Mouse (Mus musculus): ENCODE data around the gene Zfp217. TPM values are rescaled to one million over a fixed set of nuclear protein-coding genes. Genes with fewer than 3 reads are reported as not detected.

Zfp217 gene
- polyA plus RNA-seq, 1 experiment from 2014 or later: 5.4 TPM

DNA sequence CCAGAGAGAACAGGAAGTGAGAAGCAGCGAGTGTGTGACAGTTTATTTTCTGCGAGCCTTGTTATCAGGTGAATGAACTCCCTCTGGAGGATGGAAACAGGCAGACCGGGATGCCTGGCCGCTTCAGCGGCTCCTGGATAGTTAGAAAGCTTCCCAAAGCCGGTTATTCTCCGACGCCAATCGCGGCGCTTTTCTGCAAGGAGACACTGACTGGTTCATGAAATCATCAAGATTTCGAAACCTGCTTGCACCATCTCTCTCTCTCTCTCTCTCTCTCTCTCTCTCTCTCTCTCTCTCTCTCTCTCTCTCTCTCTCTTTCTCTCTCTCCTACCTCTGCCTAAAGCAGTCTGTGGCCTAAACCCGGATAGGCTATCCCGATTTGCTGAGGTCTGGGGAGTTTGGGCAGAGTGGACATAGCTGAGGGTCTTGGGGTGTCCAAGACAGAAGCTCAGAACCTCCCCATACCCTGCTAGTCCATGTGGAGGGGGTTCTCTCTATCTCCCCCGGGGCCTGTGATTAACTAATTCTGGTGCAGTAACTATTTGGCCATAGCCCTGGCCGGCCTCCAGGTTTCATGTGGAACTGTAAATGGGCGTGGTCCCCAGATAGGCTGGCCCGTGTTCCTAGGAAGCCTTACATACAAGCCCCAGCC lies 7.3 kb upstream of the Zfp217 start:
- 2% methylated on average over 18 of the region's 18 CpGs for WGBS
- Histone ChIP-seq H3K9ac (ENCODE audit: low read depth, low read length) (peak overlapping the region; percentile 61), H3K36me3 (ENCODE audit: control insufficient read depth, insufficient read depth, low read length) (no peaks in the 10 kb centered on the region), H3K27ac (ENCODE audit: low read depth, low read length) (peak overlapping the region; percentile 90), H3K4me1 (replicated peaks; ENCODE audit: control insufficient read depth, insufficient read depth, low read length) (peaks cover 41% of the 10 kb centered on the region), H3K4me2 (peak overlapping the region; percentile 85), H3K27me3 (replicated peaks; ENCODE audit: control insufficient read depth, insufficient read depth, low read length) (no peaks in the 10 kb centered on the region), H3K4me3 (ENCODE audit: low read depth, low read length) (peak overlapping the region; percentile 63), H3K9me3 (ENCODE audit: control insufficient read depth, low read length) (no peaks in the 10 kb centered on the region)
- ATAC-seq (replicated peaks; ENCODE audit: low FRiP score) (peak; percentile 23), DNase-seq (ENCODE audit: low spot score) (peak; percentile 68)

DNA sequence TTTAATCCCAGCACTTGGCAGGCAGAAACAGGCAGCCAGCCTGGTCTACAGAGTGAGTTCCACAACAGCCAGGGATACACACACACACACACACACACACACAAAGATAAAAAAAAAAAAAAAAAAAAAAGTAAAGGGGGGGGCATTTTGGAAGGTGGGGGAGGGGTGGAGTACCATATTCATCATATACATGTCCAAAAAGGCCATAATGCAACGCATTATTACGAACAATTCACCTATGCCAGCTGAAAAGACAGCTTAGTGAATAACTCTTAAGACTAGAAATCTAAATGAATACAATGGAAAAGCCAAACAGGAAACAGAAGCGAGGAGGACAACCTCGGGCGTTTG lies 6.8 kb upstream of the Zfp217 start:
- Histone ChIP-seq H3K27me3 (replicated peaks; ENCODE audit: control insufficient read depth, insufficient read depth, low read length) (no peaks in the 10 kb centered on the region), H3K4me2 (peak overlapping the region; percentile 85), H3K4me1 (replicated peaks; ENCODE audit: control insufficient read depth, insufficient read depth, low read length) (peaks cover 39% of the 10 kb centered on the region), H3K4me3 (ENCODE audit: low read depth, low read length) (peak overlapping the region; percentile 63), H3K27ac (ENCODE audit: low read depth, low read length) (peak overlapping the region; percentile 90), H3K36me3 (ENCODE audit: control insufficient read depth, insufficient read depth, low read length) (no peaks in the 10 kb centered on the region), H3K9me3 (ENCODE audit: control insufficient read depth, low read length) (no peaks in the 10 kb centered on the region), H3K9ac (ENCODE audit: low read depth, low read length) (peak overlapping the region; percentile 61)
- ATAC-seq (replicated peaks; ENCODE audit: low FRiP score): no peak
- 6% methylated on average over 5 of the region's 5 CpGs for WGBS
- no peak for DNase-seq (ENCODE audit: low spot score)

DNA sequence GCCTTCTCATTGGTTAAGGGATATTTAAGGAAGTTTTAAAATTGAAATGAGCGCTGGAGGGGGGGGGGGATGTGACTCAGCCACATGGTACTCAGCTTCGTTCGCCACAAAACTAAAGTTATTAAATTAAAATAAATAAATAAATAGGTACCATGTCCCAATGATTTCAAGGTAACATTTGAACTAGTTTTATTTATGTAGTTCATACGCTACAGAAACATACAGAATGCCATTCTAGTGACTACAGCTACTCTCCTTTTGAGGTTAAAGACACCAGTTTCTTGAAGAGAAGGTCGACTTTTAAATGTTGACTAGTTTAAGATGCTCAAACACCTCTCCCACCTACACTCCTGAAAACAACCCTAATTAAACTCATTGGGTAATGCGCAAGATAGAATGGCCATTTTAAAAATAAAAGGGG lies 6.4 kb upstream of the Zfp217 start:
- ATAC-seq (replicated peaks; ENCODE audit: low FRiP score) (no peak), DNase-seq (ENCODE audit: low spot score) (peak; percentile 28)
- peak overlapping the region; percentile 85 for H3K4me2 ChIP-seq
- 16% methylated on average over 6 of the region's 6 CpGs for WGBS
- H3K9ac ChIP-seq (ENCODE audit: low read depth, low read length): peak overlapping the region; percentile 61
- peaks cover 39% of the 10 kb centered on the region for H3K4me1 ChIP-seq (replicated peaks; ENCODE audit: control insufficient read depth, insufficient read depth, low read length)
- H3K27me3 ChIP-seq (replicated peaks; ENCODE audit: control insufficient read depth, insufficient read depth, low read length): no peaks in the 10 kb centered on the region
- H3K36me3 ChIP-seq (ENCODE audit: control insufficient read depth, insufficient read depth, low read length): no peaks in the 10 kb centered on the region
- no peaks in the 10 kb centered on the region for H3K9me3 ChIP-seq (ENCODE audit: control insufficient read depth, low read length)
- H3K4me3 ChIP-seq (ENCODE audit: low read depth, low read length): peak overlapping the region; percentile 63
- peak overlapping the region; percentile 90 for H3K27ac ChIP-seq (ENCODE audit: low read depth, low read length)

DNA sequence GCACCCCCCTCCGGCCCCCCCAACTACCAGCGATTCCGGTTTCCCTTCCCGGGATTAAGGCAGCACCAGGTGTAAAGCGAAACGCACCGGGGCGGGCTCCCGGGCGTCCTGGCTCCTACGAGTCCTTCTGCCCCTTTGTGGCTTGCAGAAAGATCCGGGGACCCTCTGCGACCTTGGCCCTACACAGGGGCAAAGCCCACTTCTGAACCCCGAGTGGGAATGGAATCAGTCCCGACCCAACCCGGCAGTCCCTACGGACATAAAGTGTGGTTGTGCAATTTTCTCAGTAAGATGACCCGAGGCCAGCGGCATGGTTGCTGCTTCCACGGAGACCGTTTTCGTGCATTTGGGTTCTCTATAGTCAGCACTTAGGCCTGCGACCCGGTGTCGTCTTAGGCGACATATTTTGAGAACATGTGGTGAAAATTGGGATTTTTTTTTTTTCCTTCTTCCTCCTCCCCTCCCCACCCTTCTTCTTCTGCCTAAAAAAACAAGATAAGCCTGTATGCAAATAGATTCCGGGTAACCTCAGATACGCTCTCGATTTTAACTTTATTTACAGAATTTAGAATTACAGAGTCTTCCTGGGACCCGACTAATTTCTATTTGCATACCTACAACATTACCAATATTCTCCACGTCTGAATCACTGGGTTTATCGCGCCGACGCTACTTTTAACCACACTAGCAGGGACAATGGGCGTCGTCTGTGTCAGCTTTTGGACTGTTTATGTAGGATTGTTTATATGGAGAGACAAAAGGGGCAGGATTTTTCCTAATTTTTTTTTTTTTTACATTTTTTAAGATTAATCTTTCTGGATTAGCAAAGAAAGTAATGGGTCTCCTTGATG lies 5.7 kb upstream of the Zfp217 start:
- Histone ChIP-seq H3K9me3 (ENCODE audit: control insufficient read depth, low read length) (no peaks in the 10 kb centered on the region), H3K4me1 (replicated peaks; ENCODE audit: control insufficient read depth, insufficient read depth, low read length) (peaks cover 42% of the 10 kb centered on the region), H3K4me3 (ENCODE audit: low read depth, low read length) (peak overlapping the region; percentile 63), H3K27me3 (replicated peaks; ENCODE audit: control insufficient read depth, insufficient read depth, low read length) (no peaks in the 10 kb centered on the region), H3K4me2 (peak overlapping the region; percentile 85), H3K36me3 (ENCODE audit: control insufficient read depth, insufficient read depth, low read length) (no peaks in the 10 kb centered on the region), H3K9ac (ENCODE audit: low read depth, low read length) (peak overlapping the region; percentile 86), H3K27ac (ENCODE audit: low read depth, low read length) (peak overlapping the region; percentile 90)
- WGBS: under 1% methylated on average over 37 of the region's 37 CpGs
- peak; percentile 15; the same call in 1 of the 2 replicates for ATAC-seq (replicated peaks; ENCODE audit: low FRiP score)
- peak; percentile 66 for DNase-seq (ENCODE audit: low spot score)

DNA sequence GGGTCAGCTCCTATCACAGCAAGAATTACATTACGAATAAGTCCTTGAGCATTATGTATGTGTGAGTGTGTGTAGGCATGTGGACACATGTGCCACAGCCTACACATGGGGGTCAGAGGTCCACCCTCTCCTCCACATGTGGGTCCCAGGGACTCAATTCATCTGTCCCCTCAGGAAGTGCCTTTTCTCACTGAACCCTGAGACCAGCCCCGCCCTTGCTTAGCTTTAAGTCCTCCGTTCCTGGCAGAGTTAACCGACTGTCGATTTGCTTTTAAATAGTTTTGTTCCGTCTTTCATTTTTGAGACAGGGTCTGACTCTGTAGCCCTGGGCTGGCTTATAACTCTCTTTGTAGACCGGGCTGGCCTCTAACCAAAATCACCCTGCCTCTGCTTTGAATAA lies 5.0 kb upstream of the Zfp217 start:
- WGBS: 21% methylated on average over 7 of the region's 7 CpGs
- Histone ChIP-seq H3K36me3 (ENCODE audit: control insufficient read depth, insufficient read depth, low read length) (no peaks in the 10 kb centered on the region), H3K27me3 (replicated peaks; ENCODE audit: control insufficient read depth, insufficient read depth, low read length) (no peaks in the 10 kb centered on the region), H3K9me3 (ENCODE audit: control insufficient read depth, low read length) (no peaks in the 10 kb centered on the region), H3K9ac (ENCODE audit: low read depth, low read length) (peak overlapping the region; percentile 86), H3K27ac (ENCODE audit: low read depth, low read length) (peak overlapping the region; percentile 90), H3K4me3 (ENCODE audit: low read depth, low read length) (peak overlapping the region; percentile 63), H3K4me2 (peak overlapping the region; percentile 85), H3K4me1 (replicated peaks; ENCODE audit: control insufficient read depth, insufficient read depth, low read length) (peaks cover 42% of the 10 kb centered on the region)
- DNase-seq (ENCODE audit: low spot score) (peak; percentile 34), ATAC-seq (replicated peaks; ENCODE audit: low FRiP score) (0 out of 2 replicates have a peak, but pooled peaks have one; percentile 8)

DNA sequence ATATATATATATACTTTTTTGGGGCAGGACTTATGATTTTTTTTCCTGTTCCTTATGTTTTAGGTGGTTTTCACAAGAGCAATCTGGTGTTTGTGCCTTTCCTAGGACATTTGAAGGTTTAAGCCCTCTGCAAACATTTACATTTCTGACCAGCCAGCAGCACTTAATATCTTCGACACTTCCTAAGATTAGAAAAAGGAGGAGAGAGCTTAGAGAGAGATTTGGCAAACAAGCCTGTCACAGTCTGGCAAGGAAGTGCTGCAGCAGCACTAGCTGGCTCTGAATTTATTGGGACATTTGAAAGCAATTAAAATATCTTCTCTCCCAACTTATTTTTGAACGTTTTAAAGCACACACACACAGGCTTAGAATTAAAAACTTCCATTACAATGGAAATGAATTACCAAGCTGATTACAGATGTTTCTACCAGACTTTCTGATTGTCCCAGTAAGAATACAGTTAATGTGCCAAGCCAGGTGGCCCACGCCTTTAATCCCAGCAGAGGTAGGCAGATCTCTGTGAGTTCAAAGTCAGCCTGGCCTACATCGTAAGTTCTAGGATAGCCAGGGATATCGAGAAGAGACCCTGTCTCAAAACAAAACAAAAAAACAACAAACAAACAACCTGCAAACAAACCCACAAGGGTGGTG lies 4.3 kb upstream of the Zfp217 start:
- no peak overlapping the region for H3K4me3 ChIP-seq (ENCODE audit: low read depth, low read length)
- H3K4me1 ChIP-seq (replicated peaks; ENCODE audit: control insufficient read depth, insufficient read depth, low read length): peaks cover 41% of the 10 kb centered on the region
- WGBS: 47% methylated on average over 5 of the region's 5 CpGs
- H3K9ac ChIP-seq (ENCODE audit: low read depth, low read length): peak overlapping the region; percentile 86
- H3K36me3 ChIP-seq (ENCODE audit: control insufficient read depth, insufficient read depth, low read length): no peaks in the 10 kb centered on the region
- DNase-seq (ENCODE audit: low spot score): peak; percentile 27
- no peaks in the 10 kb centered on the region for H3K9me3 ChIP-seq (ENCODE audit: control insufficient read depth, low read length)
- H3K4me2 ChIP-seq: peak overlapping the region; percentile 85
- peak overlapping the region; percentile 90 for H3K27ac ChIP-seq (ENCODE audit: low read depth, low read length)
- no peaks in the 10 kb centered on the region for H3K27me3 ChIP-seq (replicated peaks; ENCODE audit: control insufficient read depth, insufficient read depth, low read length)
- ATAC-seq (replicated peaks; ENCODE audit: low FRiP score): no peak

DNA sequence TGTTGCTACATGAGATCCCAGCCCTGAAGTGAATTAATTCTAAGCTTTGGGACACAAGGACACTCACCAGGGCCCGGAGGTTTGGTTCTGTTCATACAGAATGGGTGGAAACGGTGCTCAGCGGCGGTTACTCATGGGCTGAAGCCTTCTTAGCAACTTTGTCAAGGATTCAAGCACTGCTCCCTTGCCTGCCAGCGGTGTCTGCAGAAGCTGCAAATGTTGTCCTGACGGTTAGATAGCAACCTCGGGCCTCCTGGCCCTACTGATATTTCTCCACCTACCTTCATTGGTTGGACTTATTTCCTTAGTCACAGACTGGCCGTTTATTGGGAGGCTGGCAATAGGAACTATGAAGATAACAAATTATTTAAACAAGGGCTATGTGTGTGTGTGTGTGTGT lies 3.6 kb upstream of the Zfp217 start:
- 38% methylated on average over 8 of the region's 8 CpGs for WGBS
- H3K27me3 ChIP-seq (replicated peaks; ENCODE audit: control insufficient read depth, insufficient read depth, low read length): no peaks in the 10 kb centered on the region
- peak overlapping the region; percentile 91 for H3K27ac ChIP-seq (ENCODE audit: low read depth, low read length)
- peaks cover 44% of the 10 kb centered on the region for H3K4me1 ChIP-seq (replicated peaks; ENCODE audit: control insufficient read depth, insufficient read depth, low read length)
- H3K4me2 ChIP-seq: peak overlapping the region; percentile 65
- peak overlapping the region; percentile 53 for H3K4me3 ChIP-seq (ENCODE audit: low read depth, low read length)
- DNase-seq (ENCODE audit: low spot score): peak; percentile 38
- H3K36me3 ChIP-seq (ENCODE audit: control insufficient read depth, insufficient read depth, low read length): no peaks in the 10 kb centered on the region
- no peaks in the 10 kb centered on the region for H3K9me3 ChIP-seq (ENCODE audit: control insufficient read depth, low read length)
- H3K9ac ChIP-seq (ENCODE audit: low read depth, low read length): peak overlapping the region; percentile 66
- peak; percentile 86 for ATAC-seq (replicated peaks; ENCODE audit: low FRiP score)

DNA sequence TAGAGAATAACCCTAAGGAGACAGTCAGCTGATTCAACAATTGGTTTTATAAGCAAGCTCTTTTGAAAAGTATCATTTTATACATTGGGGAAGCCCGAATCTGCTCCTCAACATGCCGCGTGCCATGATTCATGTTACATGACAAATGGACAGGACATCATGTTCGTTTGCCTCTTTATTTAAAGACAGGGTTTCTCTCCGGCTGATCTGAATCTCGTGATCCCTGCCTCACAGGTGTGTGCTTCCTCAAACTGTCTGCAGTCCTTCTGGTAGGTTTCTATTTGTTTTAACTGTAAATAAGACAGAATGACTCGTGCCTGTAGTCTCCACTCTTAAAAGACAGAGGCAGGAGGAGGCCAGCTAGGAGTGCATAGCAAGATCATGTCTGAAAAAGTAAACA lies 925 bp upstream of the Zfp217 start:
- Histone ChIP-seq H3K9ac (ENCODE audit: low read depth, low read length) (peak overlapping the region; percentile 31; the same call in 1 of the 2 replicates), H3K4me3 (ENCODE audit: low read depth, low read length) (peak overlapping the region; percentile 25), H3K9me3 (ENCODE audit: control insufficient read depth, low read length) (no peaks in the 10 kb centered on the region), H3K27me3 (replicated peaks; ENCODE audit: control insufficient read depth, insufficient read depth, low read length) (no peaks in the 10 kb centered on the region), H3K4me1 (replicated peaks; ENCODE audit: control insufficient read depth, insufficient read depth, low read length) (peaks cover 40% of the 10 kb centered on the region), H3K4me2 (peak overlapping the region; percentile 65), H3K27ac (ENCODE audit: low read depth, low read length) (peak overlapping the region; percentile 36; the same call in 1 of the 2 replicates), H3K36me3 (ENCODE audit: control insufficient read depth, insufficient read depth, low read length) (no peaks in the 10 kb centered on the region)
- DNase-seq (ENCODE audit: low spot score) (peak; percentile 28), ATAC-seq (replicated peaks; ENCODE audit: low FRiP score) (no peak)
- 57% methylated on average over 7 of the region's 7 CpGs for WGBS
